Mouse (Mus musculus) cerebellum, postnatal 36 days (tissue): Measurements from ENCODE around the gene Efna5.

Source experiments
- DNase-seq, 2 experiments: peaks; one replicate each; pipeline ENCODE4 v3.0.0; 2021 to 2022; ENCODE audit warnings: mixed read lengths in 2 of 2

Gene Efna5

DNA sequence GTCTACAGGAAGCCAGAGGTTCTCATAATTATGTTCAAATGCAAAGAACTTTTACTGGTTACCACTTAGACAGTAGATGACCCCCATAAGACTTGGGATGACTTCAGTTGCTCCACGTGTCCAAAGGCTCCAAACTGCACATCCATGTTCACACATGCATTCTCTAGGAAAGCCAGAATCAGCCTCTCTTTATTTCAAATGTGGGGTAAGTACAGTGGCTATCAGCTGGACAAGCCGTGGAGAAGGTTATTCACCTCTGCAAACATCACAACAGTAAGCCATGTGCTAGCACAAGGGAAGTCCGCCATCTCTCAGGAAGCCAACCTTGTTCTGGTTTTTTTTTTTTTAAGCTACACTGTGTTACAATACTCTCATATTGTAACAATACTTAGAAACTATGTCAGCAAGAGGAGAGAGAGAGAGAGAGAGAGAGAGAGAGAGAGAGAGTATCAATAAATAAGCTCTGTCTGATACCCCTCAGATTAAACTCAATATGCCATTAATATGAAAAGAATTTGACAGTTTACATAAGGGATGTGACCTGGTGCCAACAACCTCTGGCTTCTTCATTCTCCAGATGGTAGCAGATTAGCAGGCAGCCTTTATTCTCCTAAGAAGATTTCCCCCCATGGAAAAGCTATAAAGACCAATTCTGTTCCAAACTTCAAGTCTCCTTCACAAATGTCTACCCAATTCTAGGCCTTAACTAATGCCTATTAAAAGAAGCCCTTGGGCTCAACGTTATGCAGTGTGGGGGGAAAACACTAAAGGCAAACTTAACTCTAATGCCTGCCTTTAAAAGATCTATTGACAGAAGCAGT, 95.1 kb downstream of the Efna5 start:
- DNase-seq: no peak

DNA sequence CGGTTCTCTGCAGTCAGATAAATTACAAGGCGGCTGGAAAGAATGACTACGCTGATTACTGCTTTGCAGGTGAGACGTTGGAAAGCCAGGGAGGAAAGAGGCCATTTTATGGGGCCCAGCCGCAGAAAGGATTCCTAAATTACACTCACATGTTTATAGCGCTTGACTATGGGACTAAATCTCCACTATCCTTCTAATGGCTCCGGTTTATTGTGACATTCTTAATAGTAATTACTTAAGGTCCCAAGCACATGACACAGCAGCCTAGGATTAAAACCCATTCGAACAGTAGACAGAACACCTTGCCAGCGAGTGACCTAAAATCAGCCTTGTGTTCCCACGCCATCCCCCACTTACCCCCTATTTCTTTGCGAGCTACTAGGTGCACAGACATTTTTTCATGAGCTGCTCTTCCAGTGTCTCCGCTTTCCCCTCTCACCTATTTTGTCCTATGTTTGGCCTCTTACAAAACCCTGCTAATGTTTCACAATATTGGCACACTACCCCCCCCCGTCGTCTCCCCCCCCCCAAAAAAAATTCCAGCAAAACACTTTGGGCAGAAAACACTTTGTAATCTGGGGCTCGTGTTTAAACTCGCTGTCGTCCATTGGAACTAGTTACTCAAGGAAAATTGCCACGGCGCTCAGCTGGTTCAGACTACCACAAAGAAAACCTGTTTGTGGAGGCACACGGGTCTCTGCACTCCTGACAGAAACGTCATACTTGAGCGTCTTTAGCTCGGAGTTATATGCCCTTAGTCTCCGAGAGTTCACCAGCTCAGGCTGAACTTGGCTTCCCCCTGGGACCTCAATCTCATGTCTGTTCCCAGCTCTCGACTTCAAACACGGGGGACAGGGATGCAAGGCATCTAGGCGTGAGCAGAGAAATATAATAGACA, 96.6 kb downstream of the Efna5 start:
- DNase-seq: no peak

DNA sequence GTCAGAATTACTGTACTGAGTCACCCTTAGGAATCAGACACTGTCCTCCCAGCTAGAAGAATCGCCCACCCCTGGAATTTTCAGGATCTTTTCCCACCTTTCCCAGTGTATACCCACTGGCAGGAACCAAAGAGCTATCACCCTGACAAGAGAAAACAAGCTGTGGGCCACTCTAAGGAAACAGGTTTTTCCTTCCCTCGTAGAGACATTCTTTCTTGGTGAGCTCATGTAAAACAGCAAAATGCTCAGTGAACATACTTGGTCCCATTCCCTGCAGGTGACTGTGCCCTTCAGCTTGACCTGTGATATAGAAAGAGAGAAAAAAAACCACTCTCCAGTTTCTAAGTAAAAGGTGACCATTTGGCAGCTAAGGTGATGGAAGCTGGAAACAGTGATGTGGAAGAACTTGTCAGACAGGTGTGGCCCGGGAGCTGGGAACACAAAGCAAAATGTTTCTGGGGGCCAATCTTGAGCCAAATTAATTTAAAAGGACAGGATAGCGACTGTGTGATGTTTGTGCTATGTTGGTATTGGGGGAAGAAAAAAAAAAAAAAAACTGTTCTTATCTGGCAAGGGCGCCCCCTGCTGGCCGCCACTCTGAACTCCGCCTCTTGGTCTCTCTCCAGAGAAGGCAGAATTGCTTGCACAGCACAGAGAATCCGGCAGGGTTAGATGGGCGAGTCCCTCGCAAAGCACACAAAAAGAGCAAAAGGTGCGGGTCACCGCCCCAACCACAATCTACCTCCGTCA, 97.4 kb downstream of the Efna5 start:
- DNase-seq: peak; percentile 74 to 78

DNA sequence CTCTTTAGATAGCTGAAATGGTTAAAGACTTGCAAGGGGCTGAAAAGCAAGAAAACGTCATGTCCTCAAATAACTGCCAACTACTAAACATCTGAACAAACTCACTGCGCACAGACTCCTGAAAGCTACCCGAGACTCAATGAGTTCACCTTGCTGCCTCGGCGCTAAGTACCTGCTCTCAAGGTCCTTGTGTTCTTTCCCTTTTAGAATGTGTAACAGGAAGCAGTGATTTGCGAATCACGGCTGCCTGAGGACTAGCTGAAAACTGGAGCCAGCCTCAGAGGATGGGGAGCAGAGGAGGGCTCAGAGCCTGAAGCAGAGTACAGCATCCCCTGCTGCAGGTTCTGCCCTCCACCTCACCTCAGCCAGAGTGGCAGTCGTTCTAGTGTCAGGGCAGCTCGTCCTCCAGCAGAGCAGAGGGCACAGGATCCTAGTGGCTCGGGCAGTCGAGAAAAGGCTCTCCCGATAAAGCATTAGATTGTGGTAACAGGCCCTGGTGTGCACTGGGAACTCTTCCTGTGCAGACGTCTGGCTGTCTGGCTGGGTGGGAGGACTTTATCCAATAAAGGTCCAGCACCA, 98.2 kb downstream of the Efna5 start:
- no peak for DNase-seq

DNA sequence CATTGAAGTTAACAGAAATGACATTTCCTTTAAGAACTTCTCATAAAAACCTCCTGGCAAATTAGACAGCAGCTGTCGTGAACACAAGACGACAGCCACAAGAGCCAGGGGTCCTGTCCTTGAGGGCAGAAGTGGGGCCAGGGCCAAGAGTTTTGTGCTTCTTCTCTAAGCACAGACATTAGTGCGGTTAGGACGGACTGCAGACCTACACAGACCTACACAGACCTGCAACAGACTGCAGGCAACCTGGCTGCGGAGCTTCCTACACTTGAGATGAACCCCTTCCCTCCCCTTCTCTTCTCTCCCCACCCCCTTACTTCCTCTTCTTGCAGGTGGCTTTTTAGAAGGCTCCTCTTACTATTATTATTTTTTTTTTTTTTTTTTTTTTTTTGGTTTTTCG, 100.0 kb downstream of the Efna5 start:
- no peak for DNase-seq

DNA sequence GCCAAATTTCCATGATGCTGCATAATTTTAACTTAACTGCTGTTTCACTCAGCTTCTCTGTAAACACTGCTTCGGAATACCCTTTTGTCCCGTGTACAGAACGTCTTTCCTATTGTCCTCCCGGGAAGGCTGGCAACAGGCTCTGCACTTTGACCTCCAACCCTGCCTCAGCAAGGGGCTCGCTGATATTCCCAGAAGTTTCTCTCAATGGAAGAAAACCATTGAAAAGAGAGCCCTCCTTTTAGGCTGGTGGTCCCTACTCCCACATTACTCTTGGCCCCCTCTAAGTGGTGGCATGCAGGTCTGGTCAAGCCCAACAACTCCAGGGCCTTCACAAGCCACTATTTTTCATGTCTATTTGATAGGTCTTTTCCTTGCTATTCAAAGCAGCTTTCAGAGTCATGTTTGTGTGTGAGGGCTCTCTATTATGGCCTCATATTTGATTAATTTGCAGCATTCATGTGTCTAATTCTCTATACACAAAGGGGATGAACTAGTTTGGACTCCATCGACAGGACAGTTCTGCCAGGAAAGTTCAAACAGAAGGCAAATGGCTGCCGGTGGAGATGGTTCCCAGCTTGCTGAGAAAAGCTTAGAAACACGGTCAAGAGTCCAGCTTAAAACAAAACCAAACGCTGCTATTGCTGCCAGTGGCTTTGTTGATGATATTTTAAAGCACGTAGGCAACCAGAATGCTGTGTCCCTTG, 103.1 kb downstream of the Efna5 start:
- DNase-seq: no peak

DNA sequence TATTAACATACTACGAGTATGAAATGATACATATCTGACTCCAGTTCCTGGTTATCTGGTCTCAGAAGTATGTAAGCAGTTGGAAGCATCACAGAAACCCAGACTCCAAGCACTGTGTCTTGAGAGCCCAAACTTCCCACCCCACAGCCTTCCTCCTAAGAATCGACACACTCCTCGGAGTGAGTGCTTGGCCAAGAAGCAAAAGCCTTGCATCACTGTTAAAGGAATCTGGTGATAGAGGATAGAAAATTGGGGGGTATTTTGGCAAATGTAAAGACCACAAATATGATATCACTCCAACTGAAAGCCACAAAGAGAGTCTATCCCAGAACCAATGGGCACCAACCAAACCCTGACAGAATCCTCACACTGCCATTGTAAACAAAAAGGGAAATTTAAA, 104.4 kb downstream of the Efna5 start:
- DNase-seq: no peak

DNA sequence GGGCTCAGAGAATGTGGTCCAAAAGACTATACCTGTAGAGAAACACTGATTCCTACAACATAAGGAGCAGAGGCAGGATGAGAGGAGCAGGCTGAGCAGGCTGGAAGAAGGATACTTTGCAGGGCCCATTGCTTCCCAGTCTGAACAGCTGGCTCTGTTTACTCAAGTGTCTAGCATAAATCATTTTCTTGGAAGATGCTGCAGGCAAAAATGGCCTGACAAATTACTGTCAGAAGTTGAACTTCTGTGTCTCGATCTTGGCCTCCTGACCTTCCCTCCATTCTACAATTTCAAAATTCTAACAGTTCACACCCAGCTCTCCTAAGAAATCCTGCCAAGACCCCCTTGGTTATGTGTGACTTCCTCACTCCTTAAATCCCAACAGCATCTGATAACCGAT, 105.1 kb downstream of the Efna5 start:
- no peak for DNase-seq

DNA sequence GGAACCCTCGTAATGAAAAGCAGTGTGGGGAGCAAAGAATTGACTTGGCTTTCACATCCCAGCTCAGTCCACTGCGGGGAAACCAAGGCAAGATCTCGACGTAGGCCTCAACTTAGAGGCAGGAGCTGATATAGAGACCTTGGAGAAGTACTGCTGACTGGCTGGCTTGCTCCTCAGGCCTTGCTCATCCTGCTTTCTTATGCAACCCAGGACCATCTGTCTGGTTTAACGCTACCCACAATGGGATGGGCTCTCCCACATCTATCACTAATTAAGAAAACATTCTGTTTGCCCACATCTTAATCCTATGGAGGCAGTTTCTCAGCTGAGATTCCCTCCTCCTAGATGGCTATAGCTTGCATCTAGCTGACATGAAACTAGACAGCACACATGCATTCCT, 105.7 kb downstream of the Efna5 start:
- no peak for DNase-seq

DNA sequence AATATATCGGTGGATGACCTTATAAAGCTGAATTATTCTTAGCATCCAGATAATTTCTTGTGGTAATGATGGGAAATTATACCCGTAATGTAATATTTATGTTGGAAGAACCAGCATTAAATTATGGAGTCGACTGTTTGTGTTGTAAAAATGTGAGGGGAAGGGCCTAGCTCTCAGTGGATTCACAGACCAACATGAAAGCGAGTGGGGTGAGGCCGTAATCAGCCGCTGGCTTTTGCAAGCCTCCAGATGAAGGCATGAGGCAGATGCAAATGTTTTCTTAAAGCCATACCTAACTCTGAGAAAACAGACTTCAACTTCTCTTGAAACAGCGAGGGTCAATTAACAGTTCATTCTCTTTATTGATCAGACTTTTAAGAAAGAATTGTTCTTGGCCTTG, 106.4 kb downstream of the Efna5 start:
- no peak for DNase-seq

DNA sequence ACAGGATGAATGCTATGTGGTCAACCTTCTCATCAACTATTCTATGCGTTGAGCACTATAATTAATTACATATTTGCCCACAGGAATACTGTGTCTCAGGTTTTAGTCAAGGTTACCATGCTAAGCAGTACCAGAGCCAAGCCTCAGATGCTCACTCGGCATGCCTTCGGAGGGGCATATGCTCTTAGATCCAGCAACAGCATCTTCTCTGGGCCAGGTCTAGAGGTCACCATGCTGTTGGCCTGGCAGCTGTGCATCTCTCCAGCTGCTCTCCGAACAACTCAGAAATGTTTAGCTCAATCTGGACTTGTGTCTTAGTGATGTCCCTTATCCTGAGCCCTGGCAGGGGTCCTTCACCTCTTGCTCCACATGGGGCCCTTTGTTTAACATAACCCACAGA, 114.4 kb downstream of the Efna5 start:
- no peak for DNase-seq

DNA sequence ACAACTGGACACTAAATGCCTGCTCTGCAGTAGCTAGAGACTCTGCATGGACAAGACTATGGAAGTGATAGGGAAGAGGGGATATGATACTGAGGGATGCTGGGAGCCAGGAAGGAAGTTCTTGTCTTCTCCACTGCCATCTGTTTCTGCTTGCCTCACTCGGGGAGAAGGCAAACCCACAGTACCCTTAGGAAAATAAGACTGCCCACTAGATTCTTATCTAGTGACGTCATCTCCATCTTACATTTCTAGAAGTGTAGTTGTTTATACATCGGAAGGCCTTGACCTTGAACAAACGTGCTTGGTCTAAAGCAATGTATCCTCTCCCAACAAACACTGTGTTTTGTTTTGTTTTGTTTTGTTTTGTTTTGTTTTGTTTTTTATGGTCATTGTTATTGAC, 116.0 kb downstream of the Efna5 start:
- no peak for DNase-seq

DNA sequence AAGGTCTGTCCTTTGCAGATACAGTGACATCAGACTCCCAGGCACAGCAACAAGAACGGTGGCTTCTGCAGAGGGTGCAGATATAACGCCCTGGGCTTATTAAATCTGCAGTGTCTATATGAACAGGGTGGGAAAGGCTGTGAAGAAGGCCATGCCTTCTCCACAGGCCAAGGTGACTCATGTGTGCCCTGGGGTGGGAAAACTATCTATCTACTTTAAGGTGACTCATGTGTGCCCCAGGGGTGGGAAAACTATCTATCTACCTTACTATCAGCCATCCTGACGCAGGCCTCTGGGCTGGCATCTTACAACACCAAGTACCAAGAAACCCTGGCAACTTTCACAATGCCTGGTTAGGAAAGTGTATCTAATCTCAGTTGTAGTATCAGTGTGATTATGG, 124.2 kb downstream of the Efna5 start:
- DNase-seq: no peak

DNA sequence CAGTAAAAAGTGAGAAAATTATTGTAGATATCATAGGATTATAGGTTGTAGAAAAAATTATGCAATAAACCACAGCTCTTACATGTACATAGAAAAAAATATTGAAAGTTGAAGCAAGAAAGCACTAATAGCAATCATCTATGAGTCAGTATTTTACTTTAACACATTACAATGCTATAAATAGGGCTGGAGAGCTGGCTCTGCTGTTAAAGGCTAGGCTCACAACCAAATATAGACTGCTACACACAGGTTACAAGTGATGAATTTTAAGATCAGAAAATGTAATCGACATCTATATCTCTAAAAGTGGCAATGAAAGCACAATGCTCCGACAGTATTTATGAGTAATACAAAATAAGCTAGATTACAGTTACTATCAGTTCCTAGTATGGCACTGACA, 125.5 kb downstream of the Efna5 start:
- no peak for DNase-seq

DNA sequence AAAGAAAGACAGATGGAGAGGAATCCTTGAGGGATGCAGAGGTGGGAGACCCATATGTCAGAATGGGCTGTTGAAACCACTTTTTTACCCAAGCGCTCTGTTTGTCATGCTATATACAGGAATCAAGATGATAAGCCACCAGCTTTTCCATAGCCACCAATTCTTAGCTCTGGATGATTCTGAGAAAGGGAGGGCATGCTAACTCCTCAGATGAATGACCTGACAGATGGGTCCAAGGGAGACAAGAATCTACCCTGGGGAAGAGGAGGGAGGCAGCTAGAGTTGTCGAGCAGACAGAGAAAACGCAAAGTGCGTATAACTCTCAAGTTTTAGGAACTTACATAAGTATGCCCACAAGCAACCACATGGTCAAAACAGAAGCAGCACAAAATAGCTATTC, 126.5 kb downstream of the Efna5 start:
- DNase-seq: no peak

DNA sequence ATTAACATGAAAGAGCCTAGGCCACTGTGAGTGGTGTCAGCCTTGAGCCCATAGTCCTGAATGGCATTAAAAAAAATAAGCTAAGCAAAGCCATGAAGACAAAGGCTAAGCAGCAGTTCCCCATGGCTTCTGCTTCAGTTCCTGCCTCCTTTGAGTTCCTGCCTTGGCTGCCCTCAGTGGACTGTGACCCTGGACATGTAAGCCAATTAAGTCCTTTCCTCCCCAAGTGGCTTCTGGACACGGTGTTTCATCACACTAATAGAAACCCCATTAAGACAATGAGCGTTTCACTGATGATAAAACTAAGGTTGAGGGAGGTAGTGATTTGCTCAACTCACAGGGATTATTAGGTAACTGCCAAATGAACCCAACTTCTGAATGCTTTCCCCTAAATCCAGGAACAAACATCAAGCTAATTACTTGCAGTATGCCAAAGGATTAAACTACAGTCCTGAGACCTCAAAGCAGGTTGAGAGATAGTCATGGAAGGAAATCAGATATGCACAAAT, 128.7 kb downstream of the Efna5 start:
- no peak for DNase-seq

DNA sequence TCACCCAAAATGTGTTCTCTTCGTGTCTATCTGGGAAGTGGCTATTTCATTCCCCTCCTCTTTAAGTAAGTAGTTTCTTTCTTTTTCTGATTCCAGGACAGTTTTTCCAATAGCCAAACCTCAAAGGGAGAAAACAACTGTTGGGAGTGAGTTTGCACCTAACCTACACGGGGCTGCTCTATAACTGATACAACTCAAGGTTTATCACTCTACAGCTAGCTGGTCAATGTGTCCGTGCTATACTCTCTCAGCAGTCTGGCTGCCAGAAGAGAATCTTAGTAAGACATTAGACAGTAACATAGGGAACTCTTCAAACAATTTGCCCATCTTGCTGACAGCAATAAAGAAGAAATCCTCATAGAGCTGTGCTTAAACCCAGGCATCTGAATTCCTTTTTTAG, 130.5 kb downstream of the Efna5 start:
- no peak for DNase-seq

DNA sequence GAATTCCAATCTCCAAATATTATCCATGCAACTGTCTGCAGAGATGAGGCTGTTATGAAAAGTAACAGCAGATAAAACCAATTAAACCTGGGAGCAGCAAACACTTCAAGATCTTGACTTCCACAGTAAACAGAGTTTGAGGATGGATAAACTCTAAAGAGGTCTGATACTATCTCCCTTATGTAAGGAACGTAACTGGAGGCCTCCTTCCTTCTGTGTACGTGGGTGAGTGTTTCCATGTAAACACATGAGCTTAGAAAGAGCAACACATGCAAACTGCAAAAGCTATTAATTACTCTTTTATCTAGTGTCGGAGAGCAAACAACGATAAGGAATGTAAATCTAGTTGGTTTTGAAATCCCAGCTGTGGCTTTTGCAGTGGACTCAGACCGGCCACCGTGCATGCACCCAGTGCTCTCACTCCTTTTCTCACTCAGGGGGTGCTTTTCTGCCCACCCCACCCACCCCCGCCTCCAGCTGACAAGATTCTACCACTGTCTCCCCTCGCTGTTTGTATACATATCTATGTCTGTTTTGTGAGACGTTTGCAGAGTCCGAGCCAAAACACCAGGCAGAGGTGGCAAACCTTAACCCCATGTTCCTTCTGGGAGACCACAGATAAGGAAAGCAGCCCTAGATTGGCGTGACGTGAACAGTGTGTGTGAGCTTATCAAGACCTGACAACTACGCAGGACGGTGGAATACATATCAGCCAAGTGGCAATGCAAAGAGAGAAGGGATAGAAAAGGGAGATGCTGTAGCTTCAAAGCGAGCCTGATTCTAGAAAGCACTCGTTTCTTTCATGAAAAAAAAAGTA, 132.1 kb downstream of the Efna5 start:
- DNase-seq: no peak

DNA sequence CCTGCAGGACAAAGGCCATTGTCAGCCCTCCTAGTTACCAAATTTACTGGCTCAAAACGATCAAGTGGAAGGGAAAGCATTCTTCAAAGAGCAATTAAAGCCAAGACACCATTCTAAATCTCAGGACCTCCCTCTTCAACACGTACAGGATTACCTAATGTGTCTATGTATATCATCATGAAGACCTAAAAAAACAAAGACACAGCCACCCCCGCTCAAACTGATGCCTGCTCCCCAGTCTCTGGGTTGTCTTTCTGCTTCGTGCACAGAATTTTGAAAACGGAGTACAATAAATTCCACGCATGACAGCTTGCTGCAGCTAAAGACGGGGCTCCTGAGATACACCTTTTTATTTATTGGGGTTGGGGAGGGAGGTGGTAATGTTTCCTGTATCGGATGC, 133.7 kb downstream of the Efna5 start:
- no peak for DNase-seq

DNA sequence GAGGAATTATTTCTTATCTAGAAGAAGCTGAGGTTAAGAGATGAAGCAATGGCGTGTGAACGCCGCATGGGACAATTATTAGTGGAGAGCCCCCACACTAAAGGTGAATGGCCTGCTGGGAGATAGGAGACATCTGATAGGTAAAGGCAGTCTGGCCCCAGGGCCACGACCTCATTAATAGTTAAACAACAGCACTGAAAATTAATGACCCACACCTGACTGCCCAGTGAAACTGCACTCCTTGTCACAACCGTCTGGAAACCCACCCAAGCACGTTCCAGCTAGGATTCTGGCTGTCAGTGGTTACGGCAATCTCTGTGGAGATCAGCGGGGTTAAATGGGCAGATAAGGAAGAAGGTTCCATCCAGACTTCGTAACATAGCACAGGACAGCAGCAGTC, 134.3 kb downstream of the Efna5 start:
- no peak for DNase-seq

DNA sequence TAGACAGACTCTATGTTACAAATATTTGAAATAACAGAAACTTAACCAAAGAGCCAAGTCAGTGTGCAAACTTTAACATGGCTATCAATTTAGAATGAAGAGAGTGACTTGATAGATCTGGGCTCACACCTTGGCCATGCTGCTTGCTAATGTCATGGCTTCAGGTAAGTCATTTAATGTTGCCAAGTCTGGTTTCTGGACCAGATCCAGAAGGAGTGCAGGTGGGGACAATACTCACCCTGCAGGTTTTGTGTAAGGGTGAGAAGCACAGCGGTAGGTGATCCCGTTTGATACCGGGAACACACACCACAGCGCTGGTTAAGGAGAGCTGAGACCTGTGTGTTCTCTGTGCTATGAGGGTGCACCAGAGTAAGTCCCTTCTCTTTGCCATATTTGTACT, 135.8 kb downstream of the Efna5 start:
- no peak for DNase-seq
